Mouse (Mus musculus): ENCODE data around the gene Exd2. TPM values are rescaled to one million over a fixed set of nuclear protein-coding genes. Genes with fewer than 3 reads are reported as not detected.

Gene Exd2
- polyA plus RNA-seq (2014; fragmentation: Nextera tagmentation; extraction: Ambion mirVana), result 39.2 and 42.8 TPM in 2 replicates

DNA sequence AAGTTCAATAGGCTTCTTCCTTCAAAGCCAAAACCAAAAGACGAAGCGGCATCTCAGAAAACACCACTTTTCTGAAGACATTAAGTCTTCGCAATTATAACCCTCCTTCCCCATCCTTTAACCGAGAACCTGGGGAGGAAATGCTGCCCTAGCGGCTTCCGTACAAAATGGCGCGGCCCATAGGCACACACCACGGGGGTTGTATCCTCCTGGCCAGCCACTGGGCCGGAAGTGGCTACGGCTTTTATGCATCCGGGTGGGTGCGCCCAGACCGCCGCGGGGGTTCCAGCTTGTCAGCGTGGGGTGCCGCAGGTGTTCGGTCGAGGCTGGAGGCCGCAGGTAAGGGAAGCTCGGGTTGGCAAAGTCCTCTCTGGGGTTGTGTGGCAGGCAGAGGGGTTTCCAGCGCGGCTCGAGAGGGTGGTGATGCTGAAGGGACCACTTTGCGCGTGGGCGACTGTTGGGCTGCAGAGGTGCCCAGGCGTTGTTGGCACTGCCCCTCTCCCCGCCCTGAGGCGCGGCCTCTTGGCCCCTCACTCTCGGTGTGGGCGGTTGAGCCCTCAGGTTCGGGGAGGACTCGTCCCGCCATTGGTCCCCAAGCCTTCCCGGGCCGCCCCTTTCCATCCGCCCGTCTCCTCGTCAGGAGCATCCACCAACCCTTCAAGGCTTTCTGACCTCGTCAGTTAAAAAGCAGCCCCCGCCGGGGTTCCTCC lies at the start of gene Exd2:
Gene Exd2, plus strand, starts transcription at position 154 of the 710 bp plus-strand sequence.
- DNase-seq (ENCODE audit: low spot score), result peak; percentile 88
- Histone ChIP-seq H3K4me3 (ENCODE audit: low read depth, low read length) (peak within 1 kb of the TSS; percentile 74), H3K9me3 (ENCODE audit: control insufficient read depth, low read length) (no peaks in the 10 kb centered on the region), H3K27me3 (ENCODE audit: control insufficient read depth, insufficient read depth, low read length) (no peaks in the 10 kb centered on the region), H3K27ac (ENCODE audit: low read depth, low read length) (peak within 1 kb of the TSS; percentile 46), H3K9ac (ENCODE audit: low read length) (peak within 1 kb of the TSS; percentile 83), H3K4me2 (ENCODE audit: low read depth) (peak within 1 kb of the TSS; percentile 77), H3K4me1 (ENCODE audit: control insufficient read depth, insufficient read depth, low read length) (peaks cover 3% of the 10 kb centered on the region; the same call in 1 of the 2 replicates), H3K36me3 (ENCODE audit: control insufficient read depth, insufficient read depth, low read length) (no peaks in the 10 kb centered on the region)
- WGBS, result under 1% methylated on average over 42 of the region's 45 CpGs
- ATAC-seq (ENCODE audit: insufficient read depth, low FRiP score, low TSS enrichment), result peak; percentile 95

DNA sequence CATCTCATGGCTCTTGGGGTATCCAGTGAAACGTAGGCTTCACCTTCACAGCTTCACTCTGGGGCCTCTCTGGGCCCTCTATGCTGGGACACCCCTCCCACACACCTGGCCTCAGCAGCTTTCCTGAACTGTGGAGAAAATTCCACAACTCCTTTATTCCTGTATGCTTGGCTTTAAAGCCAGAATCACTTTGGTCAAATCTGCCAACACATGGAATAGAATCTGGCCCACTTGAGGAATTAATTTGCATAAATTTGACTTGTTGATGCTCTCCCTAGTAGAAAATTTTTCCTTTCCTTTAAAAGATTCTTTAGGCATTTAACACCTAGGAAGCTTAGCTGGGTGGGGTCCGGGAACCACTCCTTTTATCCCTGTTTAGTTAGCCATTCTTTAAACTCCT lies 47.8 kb upstream of the Exd2 start:
- DNase-seq (ENCODE audit: low spot score) (no peak), ATAC-seq (ENCODE audit: insufficient read depth, low FRiP score, low TSS enrichment) (no peak)
- 94% methylated on average over 2 of the region's 2 CpGs for WGBS
- Histone ChIP-seq H3K4me1 (ENCODE audit: control insufficient read depth, insufficient read depth, low read length) (no peaks in the 10 kb centered on the region), H3K9ac (ENCODE audit: low read length) (no peak overlapping the region), H3K27ac (ENCODE audit: low read depth, low read length) (no peak overlapping the region), H3K4me2 (ENCODE audit: low read depth) (no peak overlapping the region), H3K4me3 (ENCODE audit: low read depth, low read length) (no peak overlapping the region), H3K27me3 (ENCODE audit: control insufficient read depth, insufficient read depth, low read length) (no peaks in the 10 kb centered on the region), H3K36me3 (ENCODE audit: control insufficient read depth, insufficient read depth, low read length) (peaks cover 2% of the 10 kb centered on the region; the same call in 1 of the 2 replicates), H3K9me3 (ENCODE audit: control insufficient read depth, low read length) (no peaks in the 10 kb centered on the region)

DNA sequence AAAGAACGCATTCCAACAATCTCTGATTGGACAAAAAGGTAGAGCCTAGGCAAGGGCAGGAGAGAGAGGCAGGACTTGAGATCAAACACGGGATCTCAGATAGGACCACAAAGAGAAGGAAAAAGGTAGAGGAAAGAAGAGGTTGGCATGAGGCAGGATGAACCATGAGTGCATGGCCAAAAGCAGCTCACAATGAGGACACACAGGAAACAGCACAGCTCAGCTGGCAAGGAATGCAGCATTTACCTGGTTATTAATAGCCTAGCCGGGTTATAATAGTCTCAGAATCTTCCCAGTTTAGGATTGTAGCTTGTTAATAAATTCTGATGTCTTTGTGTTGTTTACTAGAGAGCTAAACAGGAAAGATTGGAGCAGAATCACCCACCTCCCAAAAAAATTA lies 35.2 kb upstream of the Exd2 start:
- Histone ChIP-seq H3K4me1 (ENCODE audit: control insufficient read depth, insufficient read depth, low read length) (no peaks in the 10 kb centered on the region), H3K4me3 (ENCODE audit: low read depth, low read length) (no peak overlapping the region), H3K4me2 (ENCODE audit: low read depth) (no peak overlapping the region), H3K27me3 (ENCODE audit: control insufficient read depth, insufficient read depth, low read length) (no peaks in the 10 kb centered on the region), H3K36me3 (ENCODE audit: control insufficient read depth, insufficient read depth, low read length) (no peaks in the 10 kb centered on the region), H3K9ac (ENCODE audit: low read length) (no peak overlapping the region), H3K9me3 (ENCODE audit: control insufficient read depth, low read length) (no peaks in the 10 kb centered on the region), H3K27ac (ENCODE audit: low read depth, low read length) (no peak overlapping the region)
- DNase-seq (ENCODE audit: low spot score) (no peak), ATAC-seq (ENCODE audit: insufficient read depth, low FRiP score, low TSS enrichment) (no peak)
- WGBS, result 81% methylated on average over 3 of the region's 3 CpGs

DNA sequence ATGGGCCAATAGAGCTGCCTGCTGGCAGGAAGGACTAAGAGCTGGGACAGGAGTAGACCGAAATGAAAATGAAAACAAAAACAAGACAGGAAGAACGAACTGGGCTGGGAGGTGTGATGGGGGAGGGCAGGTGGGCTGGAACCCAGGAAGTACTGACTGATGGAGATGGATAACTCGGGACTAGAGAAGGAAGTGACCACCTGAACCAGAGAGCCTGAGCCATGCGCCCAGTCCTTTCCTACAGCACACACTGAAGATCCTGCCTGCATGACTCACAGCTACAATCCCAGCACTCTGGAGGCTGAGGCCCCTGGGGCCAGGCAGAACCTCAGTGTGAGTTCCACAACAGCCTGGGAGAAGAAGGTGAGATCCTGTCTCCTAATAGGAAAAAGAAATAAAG lies 29.6 kb upstream of the Exd2 start:
- Histone ChIP-seq H3K27ac (ENCODE audit: low read depth, low read length) (no peak overlapping the region), H3K36me3 (ENCODE audit: control insufficient read depth, insufficient read depth, low read length) (no peaks in the 10 kb centered on the region), H3K4me3 (ENCODE audit: low read depth, low read length) (no peak overlapping the region), H3K4me2 (ENCODE audit: low read depth) (no peak overlapping the region), H3K9ac (ENCODE audit: low read length) (no peak overlapping the region), H3K9me3 (ENCODE audit: control insufficient read depth, low read length) (no peaks in the 10 kb centered on the region), H3K4me1 (ENCODE audit: control insufficient read depth, insufficient read depth, low read length) (peaks cover 4% of the 10 kb centered on the region; the same call in 1 of the 2 replicates), H3K27me3 (ENCODE audit: control insufficient read depth, insufficient read depth, low read length) (no peaks in the 10 kb centered on the region)
- no peak for ATAC-seq (ENCODE audit: insufficient read depth, low FRiP score, low TSS enrichment)
- DNase-seq (ENCODE audit: low spot score), result no peak
- WGBS, result 81% methylated on average over 4 of the region's 4 CpGs

DNA sequence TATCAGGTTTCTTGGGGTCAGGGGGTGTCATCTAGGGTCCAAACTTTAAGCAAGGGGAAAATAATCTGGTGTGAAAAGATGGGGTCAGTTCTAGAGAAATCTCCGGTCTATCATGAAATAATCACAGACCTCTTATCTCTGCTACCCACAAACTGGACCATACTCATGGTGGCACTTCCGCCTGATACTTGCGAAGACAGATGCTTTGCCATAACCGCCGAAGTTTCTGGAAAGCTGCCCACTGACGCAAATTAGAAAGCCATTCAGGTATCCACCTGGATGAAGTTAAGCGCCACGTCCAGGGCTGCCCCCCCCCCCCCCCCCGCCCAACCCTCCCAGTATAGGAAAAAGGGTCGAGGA lies 28.3 kb upstream of the Exd2 start:
- DNase-seq (ENCODE audit: low spot score) (no peak), ATAC-seq (ENCODE audit: insufficient read depth, low FRiP score, low TSS enrichment) (no peak)
- Histone ChIP-seq H3K9ac (ENCODE audit: low read length) (peak overlapping the region; percentile 86), H3K9me3 (ENCODE audit: control insufficient read depth, low read length) (no peaks in the 10 kb centered on the region), H3K27me3 (ENCODE audit: control insufficient read depth, insufficient read depth, low read length) (no peaks in the 10 kb centered on the region), H3K4me2 (ENCODE audit: low read depth) (peak overlapping the region; percentile 72), H3K36me3 (ENCODE audit: control insufficient read depth, insufficient read depth, low read length) (no peaks in the 10 kb centered on the region), H3K4me3 (ENCODE audit: low read depth, low read length) (peak overlapping the region; percentile 90), H3K4me1 (ENCODE audit: control insufficient read depth, insufficient read depth, low read length) (peaks cover 4% of the 10 kb centered on the region; the same call in 1 of the 2 replicates), H3K27ac (ENCODE audit: low read depth, low read length) (peak overlapping the region; percentile 94)
- 10% methylated on average over 8 of the region's 10 CpGs for WGBS

DNA sequence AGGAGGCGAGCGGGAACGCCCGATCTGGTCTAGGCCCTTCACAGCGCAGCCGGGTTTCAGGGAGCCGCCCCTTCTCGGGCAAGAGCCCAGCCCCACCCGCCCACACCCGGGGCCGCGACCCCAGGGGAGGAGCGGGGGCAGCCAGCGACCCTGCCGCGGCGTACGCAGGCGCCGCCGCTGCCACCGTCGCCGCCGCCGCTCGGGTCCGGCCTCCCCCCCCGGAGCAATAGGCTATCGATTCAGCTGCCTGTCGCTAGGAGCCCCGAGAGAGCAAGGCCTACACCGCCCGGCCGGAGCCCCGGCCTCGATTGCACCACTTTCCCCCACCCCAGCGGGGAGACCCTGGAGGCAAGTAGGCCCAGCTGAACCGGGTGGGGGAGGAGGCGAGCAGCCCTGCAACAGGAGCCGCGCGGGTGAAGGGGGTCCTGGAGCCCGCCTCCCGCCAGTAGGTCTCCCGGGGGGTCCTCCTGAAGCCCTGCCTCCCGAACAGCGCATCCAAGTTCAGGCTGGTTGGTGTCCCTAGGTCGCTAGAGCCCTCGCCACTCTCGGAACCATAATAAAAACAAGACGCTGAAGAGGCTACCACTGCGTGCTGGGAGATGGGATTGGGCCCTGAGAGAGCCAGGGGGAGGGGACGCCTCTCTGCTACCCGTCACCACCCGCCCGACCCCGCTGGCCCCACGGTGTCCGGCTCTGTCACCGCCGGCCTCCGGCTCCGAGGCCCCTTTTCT lies 27.8 kb upstream of the Exd2 start:
- DNase-seq (ENCODE audit: low spot score), result peak; percentile 86
- Histone ChIP-seq H3K4me3 (ENCODE audit: low read depth, low read length) (peak overlapping the region; percentile 90), H3K27ac (ENCODE audit: low read depth, low read length) (peak overlapping the region; percentile 94), H3K36me3 (ENCODE audit: control insufficient read depth, insufficient read depth, low read length) (no peaks in the 10 kb centered on the region), H3K27me3 (ENCODE audit: control insufficient read depth, insufficient read depth, low read length) (no peaks in the 10 kb centered on the region), H3K4me2 (ENCODE audit: low read depth) (peak overlapping the region; percentile 72), H3K9me3 (ENCODE audit: control insufficient read depth, low read length) (no peaks in the 10 kb centered on the region), H3K9ac (ENCODE audit: low read length) (peak overlapping the region; percentile 86), H3K4me1 (ENCODE audit: control insufficient read depth, insufficient read depth, low read length) (peaks cover 4% of the 10 kb centered on the region; the same call in 1 of the 2 replicates)
- peak; percentile 69 for ATAC-seq (ENCODE audit: insufficient read depth, low FRiP score, low TSS enrichment)
- WGBS, result under 1% methylated on average over 49 of the region's 64 CpGs

DNA sequence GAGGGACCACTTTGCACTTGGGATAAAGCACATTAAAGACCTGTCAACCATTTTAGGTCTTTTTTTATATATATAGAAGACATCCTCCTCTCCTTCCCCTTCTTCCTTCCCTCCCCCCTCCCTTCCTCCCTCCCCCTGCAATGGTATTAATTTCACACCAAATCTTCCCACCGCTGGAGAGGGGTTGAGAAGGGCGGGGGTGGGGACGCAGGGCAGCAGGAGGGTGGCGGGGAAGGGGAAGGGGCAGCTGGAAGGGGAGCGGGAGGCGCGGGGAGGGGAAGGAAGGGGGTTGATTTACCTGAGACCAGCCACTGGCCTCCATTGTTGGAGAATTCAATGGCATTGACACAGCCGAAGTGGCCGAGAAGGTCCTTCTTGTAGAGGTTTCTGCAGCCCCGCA lies 27.0 kb upstream of the Exd2 start:
- H3K4me1 ChIP-seq (ENCODE audit: control insufficient read depth, insufficient read depth, low read length), result peaks cover 4% of the 10 kb centered on the region; the same call in 1 of the 2 replicates
- H3K36me3 ChIP-seq (ENCODE audit: control insufficient read depth, insufficient read depth, low read length), result no peaks in the 10 kb centered on the region
- H3K27me3 ChIP-seq (ENCODE audit: control insufficient read depth, insufficient read depth, low read length), result no peaks in the 10 kb centered on the region
- 0% methylated on average over 6 of the region's 10 CpGs for WGBS
- DNase-seq (ENCODE audit: low spot score) (no peak), ATAC-seq (ENCODE audit: insufficient read depth, low FRiP score, low TSS enrichment) (peak; percentile 20)
- peak overlapping the region; percentile 86 for H3K9ac ChIP-seq (ENCODE audit: low read length)
- no peaks in the 10 kb centered on the region for H3K9me3 ChIP-seq (ENCODE audit: control insufficient read depth, low read length)
- peak overlapping the region; percentile 94 for H3K27ac ChIP-seq (ENCODE audit: low read depth, low read length)
- H3K4me2 ChIP-seq (ENCODE audit: low read depth), result peak overlapping the region; percentile 72
- H3K4me3 ChIP-seq (ENCODE audit: low read depth, low read length), result peak overlapping the region; percentile 90

DNA sequence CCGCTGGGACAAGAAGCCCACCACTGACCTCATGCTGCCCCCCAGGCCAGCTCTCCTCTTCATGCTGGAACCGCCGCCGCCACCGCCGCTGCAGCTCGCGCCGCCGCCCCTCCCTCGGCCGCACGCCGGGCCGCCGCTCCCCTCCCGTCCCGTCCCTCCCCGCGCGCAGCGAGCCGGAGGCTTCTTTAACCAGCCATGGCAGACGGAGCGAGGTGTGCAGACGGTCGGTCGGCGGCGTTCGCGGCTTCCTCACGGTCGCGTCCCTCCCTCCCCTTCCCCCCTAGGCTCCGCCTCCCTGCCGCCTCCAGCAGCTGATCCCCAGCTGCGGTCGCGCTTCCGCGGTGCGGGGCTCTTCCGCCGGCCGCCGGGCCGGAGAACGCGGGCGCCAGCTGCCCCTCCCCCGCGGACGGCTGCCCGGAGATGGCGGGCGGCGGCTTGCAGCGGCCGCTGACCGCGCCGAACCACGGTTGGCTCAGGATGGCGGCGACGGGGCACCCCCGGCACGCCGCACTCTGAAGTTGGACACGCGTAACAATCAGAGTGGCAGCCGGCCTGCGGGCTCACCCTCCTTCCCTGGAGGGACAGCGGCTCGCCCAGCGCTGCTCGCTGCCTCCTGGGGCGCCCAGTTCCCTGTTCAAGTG lies 26.4 kb upstream of the Exd2 start, which contains the start of gene Dcaf5:
Gene Dcaf5, minus strand, starts transcription at position 266 of the 641 bp plus-strand sequence.
- H3K4me1 ChIP-seq (ENCODE audit: control insufficient read depth, insufficient read depth, low read length), result peaks cover 4% of the 10 kb centered on the region; the same call in 1 of the 2 replicates
- H3K9me3 ChIP-seq (ENCODE audit: control insufficient read depth, low read length), result no peaks in the 10 kb centered on the region
- under 1% methylated on average over 44 of the region's 79 CpGs for WGBS
- peak within 1 kb of the TSS; percentile 86 for H3K9ac ChIP-seq (ENCODE audit: low read length)
- no peaks in the 10 kb centered on the region for H3K36me3 ChIP-seq (ENCODE audit: control insufficient read depth, insufficient read depth, low read length)
- no peaks in the 10 kb centered on the region for H3K27me3 ChIP-seq (ENCODE audit: control insufficient read depth, insufficient read depth, low read length)
- DNase-seq (ENCODE audit: low spot score) (peak; percentile 87), ATAC-seq (ENCODE audit: insufficient read depth, low FRiP score, low TSS enrichment) (peak; percentile 78)
- peak within 1 kb of the TSS; percentile 90 for H3K4me3 ChIP-seq (ENCODE audit: low read depth, low read length)
- H3K4me2 ChIP-seq (ENCODE audit: low read depth), result peak within 1 kb of the TSS; percentile 72
- H3K27ac ChIP-seq (ENCODE audit: low read depth, low read length), result peak within 1 kb of the TSS; percentile 94
